Mouse (Mus musculus): ENCODE measurements around the gene Slc39a11.

DNA sequence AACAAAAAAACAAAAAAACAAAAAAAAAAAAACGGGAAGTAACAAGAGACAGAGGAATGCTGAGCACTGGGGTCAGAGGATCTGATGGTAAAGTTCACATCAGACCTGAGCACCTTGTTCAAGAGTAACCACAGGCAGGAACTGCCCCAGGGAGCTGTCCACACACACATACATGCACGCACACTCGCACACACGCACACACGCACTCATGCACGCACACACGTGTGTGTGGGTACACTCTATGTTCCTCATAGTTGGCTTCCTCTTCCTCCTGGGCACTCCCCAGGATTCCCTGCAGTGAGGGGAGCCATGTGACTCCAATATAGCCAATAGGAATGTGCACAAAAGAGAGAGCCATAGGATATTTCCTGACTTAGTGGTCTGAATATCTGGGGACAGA is 227.3 kb downstream of the Slc39a11 start:
- TF ChIP-seq CTCF (IDR thresholded peaks at IDR 0.05; ENCODE audit: insufficient read depth, low read length), result no peak
- no peak for TF ChIP-seq POLR2A (IDR thresholded peaks at IDR 0.05; ENCODE audit: borderline replicate concordance, extremely low read depth, low read depth, low read length)
